Mouse (Mus musculus): ENCODE results near the gene Nfkbia. TPM values are rescaled to one million over a fixed set of nuclear protein-coding genes. Genes with fewer than 3 reads are reported as not detected.

Gene Nfkbia
- polyA plus RNA-seq, 1 experiment from 2014 or later, result 49.7 TPM

GRCm38 (mm10) chr12:55466816-55467215, 25.6 kb downstream of the Nfkbia start:
- ATAC-seq, result no peak
- H3K36me3 ChIP-seq (ENCODE audit: control insufficient read depth, insufficient read depth), result no peaks in the 10 kb centered on the region
- TF ChIP-seq CTCF (IDR thresholded peaks at IDR 0.05; ENCODE audit: low read depth), result no peak
- WGBS, result 71% methylated on average over 5 of the region's 5 CpGs
- H3K27ac ChIP-seq (ENCODE audit: low read depth, low read length), result no peak overlapping the region
- H3K9me3 ChIP-seq (ENCODE audit: control insufficient read depth), result no peaks in the 10 kb centered on the region
- no peak overlapping the region for H3K4me2 ChIP-seq (replicated peaks; ENCODE audit: low read depth)
- H3K4me1 ChIP-seq (replicated peaks; ENCODE audit: control insufficient read depth, insufficient read depth, low read length), result peaks cover 9% of the 10 kb centered on the region
- H3K4me3 ChIP-seq (ENCODE audit: low read depth, low read length), result no peak overlapping the region
- H3K27me3 ChIP-seq (replicated peaks; ENCODE audit: control insufficient read depth, insufficient read depth, low read length), result no peaks in the 10 kb centered on the region
- H3K9ac ChIP-seq (ENCODE audit: low read depth, low read length), result no peak overlapping the region

GRCm38 (mm10) chr12:55466088-55466701, 26.3 kb downstream of the Nfkbia start:
- 78% methylated on average over 7 of the region's 7 CpGs for WGBS
- ATAC-seq, result no peak
- peaks cover 9% of the 10 kb centered on the region for H3K4me1 ChIP-seq (replicated peaks; ENCODE audit: control insufficient read depth, insufficient read depth, low read length)
- no peaks in the 10 kb centered on the region for H3K27me3 ChIP-seq (replicated peaks; ENCODE audit: control insufficient read depth, insufficient read depth, low read length)
- no peak overlapping the region for H3K27ac ChIP-seq (ENCODE audit: low read depth, low read length)
- H3K9me3 ChIP-seq (ENCODE audit: control insufficient read depth), result no peaks in the 10 kb centered on the region
- H3K36me3 ChIP-seq (ENCODE audit: control insufficient read depth, insufficient read depth), result no peaks in the 10 kb centered on the region
- no peak for TF ChIP-seq CTCF (IDR thresholded peaks at IDR 0.05; ENCODE audit: low read depth)
- H3K4me2 ChIP-seq (replicated peaks; ENCODE audit: low read depth), result no peak overlapping the region
- H3K9ac ChIP-seq (ENCODE audit: low read depth, low read length), result no peak overlapping the region
- no peak overlapping the region for H3K4me3 ChIP-seq (ENCODE audit: low read depth, low read length)

- Histone ChIP-seq H3K36me3 (ENCODE audit: control insufficient read depth, insufficient read depth) (no peaks in the 10 kb centered on the region), H3K27ac (ENCODE audit: low read depth, low read length) (0 out of 2 replicates have a peak overlapping the region, but pooled peaks have one; percentile 54), H3K4me3 (ENCODE audit: low read depth, low read length) (peak overlapping the region; percentile 30), H3K9ac (ENCODE audit: low read depth, low read length) (0 out of 2 replicates have a peak overlapping the region, but pooled peaks have one; percentile 11), H3K9me3 (ENCODE audit: control insufficient read depth) (no peaks in the 10 kb centered on the region), H3K4me2 (replicated peaks; ENCODE audit: low read depth) (peak overlapping the region; percentile 58), H3K4me1 (replicated peaks; ENCODE audit: control insufficient read depth, insufficient read depth, low read length) (peaks cover 9% of the 10 kb centered on the region), H3K27me3 (replicated peaks; ENCODE audit: control insufficient read depth, insufficient read depth, low read length) (no peaks in the 10 kb centered on the region)
- no peak for TF ChIP-seq CTCF (IDR thresholded peaks at IDR 0.05; ENCODE audit: low read depth)
- ATAC-seq, result peak; percentile 42; the same call in 1 of the 2 replicates
- 57% methylated on average over 17 of the region's 17 CpGs for WGBS
Observed at GRCm38 (mm10) chr12:55465401-55465983, 27.0 kb downstream of the Nfkbia start.

GRCm38 (mm10) chr12:55464846-55465361, 27.5 kb downstream of the Nfkbia start:
- 0 out of 2 replicates have a peak overlapping the region, but pooled peaks have one; percentile 54 for H3K27ac ChIP-seq (ENCODE audit: low read depth, low read length)

GRCm38 (mm10) chr12:55463992-55464845, 28.2 kb downstream of the Nfkbia start:
- Histone ChIP-seq H3K9me3 (ENCODE audit: control insufficient read depth) (no peaks in the 10 kb centered on the region), H3K27ac (ENCODE audit: low read depth, low read length) (peak overlapping the region; percentile 62), H3K9ac (ENCODE audit: low read depth, low read length) (peak overlapping the region; percentile 5; the same call in 1 of the 2 replicates), H3K4me1 (replicated peaks; ENCODE audit: control insufficient read depth, insufficient read depth, low read length) (peaks cover 15% of the 10 kb centered on the region), H3K4me2 (replicated peaks; ENCODE audit: low read depth) (peak overlapping the region; percentile 58), H3K36me3 (ENCODE audit: control insufficient read depth, insufficient read depth) (no peaks in the 10 kb centered on the region), H3K4me3 (ENCODE audit: low read depth, low read length) (0 out of 2 replicates have a peak overlapping the region, but pooled peaks have one; percentile 30), H3K27me3 (replicated peaks; ENCODE audit: control insufficient read depth, insufficient read depth, low read length) (no peaks in the 10 kb centered on the region)
- TF ChIP-seq CTCF (IDR thresholded peaks at IDR 0.05; ENCODE audit: low read depth), result no peak
- ATAC-seq, result no peak; the same call in 1 of the 2 replicates
- WGBS, result 20% methylated on average over 16 of the region's 16 CpGs

More at GRCm38 (mm10) chr12:55464846-55465361, 27.5 kb downstream of the Nfkbia start:
- no peaks in the 10 kb centered on the region for H3K27me3 ChIP-seq (replicated peaks; ENCODE audit: control insufficient read depth, insufficient read depth, low read length)
- peaks cover 13% of the 10 kb centered on the region for H3K4me1 ChIP-seq (replicated peaks; ENCODE audit: control insufficient read depth, insufficient read depth, low read length)
- ATAC-seq, result peak; percentile 50
- WGBS, result 23% methylated on average over 14 of the region's 14 CpGs
- H3K4me3 ChIP-seq (ENCODE audit: low read depth, low read length), result peak overlapping the region; percentile 30; the same call in 1 of the 2 replicates
- TF ChIP-seq CTCF (IDR thresholded peaks at IDR 0.05; ENCODE audit: low read depth), result no peak
- peak overlapping the region; percentile 58 for H3K4me2 ChIP-seq (replicated peaks; ENCODE audit: low read depth)
- no peak overlapping the region for H3K9ac ChIP-seq (ENCODE audit: low read depth, low read length)
- H3K9me3 ChIP-seq (ENCODE audit: control insufficient read depth), result no peaks in the 10 kb centered on the region
- H3K36me3 ChIP-seq (ENCODE audit: control insufficient read depth, insufficient read depth), result no peaks in the 10 kb centered on the region

GRCm38 (mm10) chr12:55463087-55463486, 29.4 kb downstream of the Nfkbia start:
- Histone ChIP-seq H3K27me3 (replicated peaks; ENCODE audit: control insufficient read depth, insufficient read depth, low read length) (no peaks in the 10 kb centered on the region), H3K9ac (ENCODE audit: low read depth, low read length) (no peak overlapping the region), H3K4me3 (ENCODE audit: low read depth, low read length) (no peak overlapping the region), H3K4me1 (replicated peaks; ENCODE audit: control insufficient read depth, insufficient read depth, low read length) (peaks cover 24% of the 10 kb centered on the region), H3K27ac (ENCODE audit: low read depth, low read length) (no peak overlapping the region), H3K36me3 (ENCODE audit: control insufficient read depth, insufficient read depth) (no peaks in the 10 kb centered on the region), H3K4me2 (replicated peaks; ENCODE audit: low read depth) (no peak overlapping the region), H3K9me3 (ENCODE audit: control insufficient read depth) (no peaks in the 10 kb centered on the region)
- TF ChIP-seq CTCF (IDR thresholded peaks at IDR 0.05; ENCODE audit: low read depth), result no peak
- 82% methylated on average over 5 of the region's 5 CpGs for WGBS
- ATAC-seq, result no peak

Measured in intestine, postnatal 0 days (tissue).